Mouse (Mus musculus) lung, adult 2 months (tissue): ENCODE results near the gene Wnt2.

Experiments
- CTCF ChIP-seq: fragments of 200-500 bp; IDR thresholded peaks from 2 replicates; pipeline ENCODE4 v1.5.1; 2011; ENCODE audit warnings: mild to moderate bottlenecking, low read length, control low read depth; ENCODE audit not compliant: insufficient read depth
- POLR2A ChIP-seq: fragments of 200-500 bp; IDR thresholded peaks from 2 replicates; pipeline ENCODE4 v1.6.1; 2011; ENCODE audit warnings: low read depth, mild to moderate bottlenecking, control low read depth, low read length, borderline replicate concordance; ENCODE audit errors: extremely low read depth

DNA sequence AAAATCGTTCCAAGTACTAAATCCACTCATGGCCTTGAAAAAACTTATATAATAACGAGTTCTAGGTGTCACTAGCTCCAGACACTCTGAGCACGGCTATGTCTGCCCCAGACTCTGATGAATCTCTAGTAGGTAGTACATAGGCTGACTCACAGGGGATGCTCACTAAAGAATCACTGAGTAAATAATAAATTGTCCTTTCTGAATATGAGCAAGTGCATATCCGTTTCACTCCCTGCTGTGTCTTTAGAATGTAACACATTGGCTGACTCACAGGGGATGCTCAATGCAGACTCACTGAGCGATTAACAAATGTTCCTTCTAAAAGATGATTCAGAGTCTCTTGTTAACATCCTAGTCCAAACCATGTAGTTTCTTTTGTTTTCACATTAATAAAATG is 52.1 kb downstream of the Wnt2 start:
- TF ChIP-seq CTCF (no peak), POLR2A (no peak)
